In the genomic region with DNA sequence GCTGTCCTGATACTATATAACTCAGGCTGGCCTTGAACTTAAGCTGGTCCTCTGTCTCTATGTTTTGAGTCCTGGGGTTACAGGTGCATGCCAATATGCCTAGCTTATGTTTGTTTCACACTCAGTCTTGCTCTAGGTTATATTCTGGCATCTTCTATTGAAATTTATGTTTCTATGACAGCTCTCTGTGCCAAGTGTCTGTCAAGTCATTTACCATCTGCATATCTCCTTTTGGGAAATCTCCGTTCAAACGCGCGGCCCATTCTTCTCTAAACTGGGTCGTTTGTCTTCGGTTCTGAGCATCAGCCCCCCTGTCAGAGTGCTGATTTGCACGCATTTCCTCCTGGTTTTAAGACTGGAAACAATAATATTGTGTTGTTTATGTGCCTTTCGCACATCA, we compare ENCODE assay signal across 30 mouse cellular contexts.
"Had no signal": no experiment of that assay in that cellular context is flagged by ENCODE, and none has a peak within 500 bp of the region (broad histone marks: within the 10 kb centered on the region; RNA-seq: fewer than 3 reads in every experiment).

No protein-coding gene starts in this region.

- H3K9ac ChIP-seq: heart, embryonic 13.5 days; heart, embryonic 15.5 days; hindbrain, embryonic 12.5 days; hindbrain, embryonic 14.5 days; intestine, embryonic 15.5 days; limb, embryonic 12.5 days; liver, embryonic 13.5 days; liver, embryonic 15.5 days; liver, postnatal 0 days had no signal

- H3K9me3 ChIP-seq: heart, embryonic 15.5 days; intestine, embryonic 15.5 days; limb, embryonic 10.5 days had no signal

- H3K4me3 ChIP-seq: gastrocnemius, adult 2 months; heart, adult 2 months; heart, embryonic 13.5 days; heart, embryonic 15.5 days; hindbrain, embryonic 10.5 days; hindbrain, embryonic 12.5 days; intestine, embryonic 15.5 days; layer of hippocampus, adult 2 months; left cerebral cortex, adult 2 months; limb, embryonic 10.5 days; limb, embryonic 12.5 days; liver, embryonic 13.5 days; liver, embryonic 15.5 days had no signal

- H3K4me1 ChIP-seq: heart, embryonic 13.5 days; heart, embryonic 15.5 days; hindbrain, embryonic 10.5 days; hindbrain, embryonic 12.5 days; intestine, embryonic 15.5 days; limb, embryonic 10.5 days; limb, embryonic 12.5 days; liver, embryonic 13.5 days; liver, embryonic 15.5 days had no signal

- ATAC-seq: hindbrain, embryonic 16.5 days; inflammation-experienced regulatory T-cells, adult 6 months; intestine, embryonic 15.5 days; intestine, postnatal 0 days; liver, postnatal 0 days had no signal

- H3K27ac ChIP-seq: gastrocnemius, adult 2 months; heart, adult 2 months; heart, embryonic 13.5 days; heart, embryonic 15.5 days; hindbrain, embryonic 10.5 days; hindbrain, embryonic 12.5 days; hindbrain, embryonic 14.5 days; intestine, embryonic 15.5 days; layer of hippocampus, adult 2 months; left cerebral cortex, adult 2 months; limb, embryonic 10.5 days; limb, embryonic 12.5 days; liver, embryonic 13.5 days; liver, embryonic 15.5 days had no signal

- H3K36me3 ChIP-seq: heart, embryonic 13.5 days; heart, embryonic 15.5 days; hindbrain, embryonic 10.5 days; hindbrain, embryonic 12.5 days; intestine, embryonic 15.5 days; limb, embryonic 10.5 days; limb, embryonic 12.5 days; liver, embryonic 13.5 days; liver, embryonic 15.5 days had no signal

- H3K4me2 ChIP-seq: heart, embryonic 11.5 days; heart, embryonic 13.5 days; heart, embryonic 15.5 days; hindbrain, embryonic 12.5 days; hindbrain, embryonic 14.5 days; intestine, embryonic 15.5 days; limb, embryonic 12.5 days; liver, embryonic 11.5 days; liver, embryonic 13.5 days; liver, embryonic 15.5 days had no signal

- DNase-seq: gastrocnemius, adult 2 months; gastrocnemius, postnatal 10 days; gastrocnemius, postnatal 25 days; heart, adult 2 months; heart, postnatal 14 days; heart, postnatal 4 days; kidney, adult 18-20 months; kidney, adult 8-10 months; kidney, postnatal 10 days; kidney, postnatal 25 days; kidney, postnatal 4 days; liver; liver, embryonic 13.5 days; liver, postnatal 0 days had no signal

- H3K27me3 ChIP-seq: heart, embryonic 13.5 days; heart, embryonic 15.5 days; hindbrain, embryonic 12.5 days; intestine, embryonic 15.5 days; limb, embryonic 12.5 days; liver, embryonic 13.5 days; liver, embryonic 15.5 days had no signal
